Mouse (Mus musculus): Measurements from ENCODE around the gene Tmem256. TPM values are rescaled to one million over a fixed set of nuclear protein-coding genes. Genes with fewer than 3 reads are reported as not detected.
"Not testable (repeated sequence)": the region's sequence is repeated elsewhere in the genome, so short reads cannot be mapped to it uniquely, and the experiment has no call there.

Gene Tmem256
- polyA plus RNA-seq, 1 experiment from 2014 or later, result 328 TPM

- no peaks in the 10 kb centered on the region for H3K27me3 ChIP-seq (replicated peaks)
- H3K9ac ChIP-seq, result peak within 1 kb of the TSS; percentile 84
- peak within 1 kb of the TSS; percentile 93 for H3K27ac ChIP-seq
- peaks cover 26% of the 10 kb centered on the region for H3K36me3 ChIP-seq
- H3K4me1 ChIP-seq, result peaks cover 23% of the 10 kb centered on the region
- under 1% methylated on average over 38 of the region's 38 CpGs for WGBS
- H3K4me3 ChIP-seq, result peak within 1 kb of the TSS; percentile 65
- peak; percentile 91 for ATAC-seq (ENCODE audit: low FRiP score, low read depth)
- peak within 1 kb of the TSS; percentile 74 for H3K4me2 ChIP-seq (replicated peaks)
- H3K9me3 ChIP-seq, result no peaks in the 10 kb centered on the region
These were observed 7.9 kb downstream of the Tmem256 start, which contains the start of gene Plscr3 for GRCm38 (mm10) chr11:69846198-69846680. Gene Plscr3 (plus strand): TSS chr11:69846376.

- 11% methylated on average over 37 of the region's 37 CpGs for WGBS
- Histone ChIP-seq H3K36me3 (peaks cover 34% of the 10 kb centered on the region), H3K27me3 (replicated peaks) (no peaks in the 10 kb centered on the region), H3K4me2 (replicated peaks) (peak overlapping the region; percentile 74), H3K4me1 (peaks cover 23% of the 10 kb centered on the region), H3K9ac (peak overlapping the region; percentile 84), H3K4me3 (peak overlapping the region; percentile 65), H3K9me3 (no peaks in the 10 kb centered on the region), H3K27ac (peak overlapping the region; percentile 93; the same call in 1 of the 2 replicates)
- ATAC-seq (ENCODE audit: low FRiP score, low read depth), result peak; percentile 46
These were observed 8.7 kb downstream of the Tmem256 start for GRCm38 (mm10) chr11:69846738-69847688.

GRCm38 (mm10) chr11:69848021-69848420 is 9.7 kb downstream of the Tmem256 start:
- 96% methylated on average over 6 of the region's 6 CpGs for WGBS

GRCm38 (mm10) chr11:69849128-69849527 is 10.8 kb downstream of the Tmem256 start:
- 93% methylated on average over 9 of the region's 9 CpGs for WGBS

More at GRCm38 (mm10) chr11:69848021-69848420, 9.7 kb downstream of the Tmem256 start:
- Histone ChIP-seq H3K9me3 (no peaks in the 10 kb centered on the region), H3K27ac (no peak overlapping the region), H3K36me3 (peaks cover 38% of the 10 kb centered on the region), H3K27me3 (replicated peaks) (no peaks in the 10 kb centered on the region), H3K4me3 (peak overlapping the region; percentile 65; the same call in 1 of the 2 replicates), H3K4me2 (replicated peaks) (peak overlapping the region; percentile 74), H3K9ac (no peak overlapping the region; the same call in 1 of the 2 replicates), H3K4me1 (peaks cover 26% of the 10 kb centered on the region)
- no peak for ATAC-seq (ENCODE audit: low FRiP score, low read depth)

GRCm38 (mm10) chr11:69849884-69850283 is 11.6 kb downstream of the Tmem256 start:
- Histone ChIP-seq H3K4me3 (no peak overlapping the region), H3K9me3 (no peaks in the 10 kb centered on the region), H3K4me2 (replicated peaks) (no peak overlapping the region), H3K27ac (no peak overlapping the region), H3K9ac (no peak overlapping the region), H3K36me3 (peaks cover 38% of the 10 kb centered on the region), H3K4me1 (peaks cover 31% of the 10 kb centered on the region), H3K27me3 (replicated peaks) (no peaks in the 10 kb centered on the region)
- no peak for ATAC-seq (ENCODE audit: low FRiP score, low read depth)
- WGBS, result 95% methylated on average over 15 of the region's 15 CpGs

More at GRCm38 (mm10) chr11:69849128-69849527, 10.8 kb downstream of the Tmem256 start:
- no peak for ATAC-seq (ENCODE audit: low FRiP score, low read depth)
- Histone ChIP-seq H3K27ac (no peak overlapping the region), H3K9ac (no peak overlapping the region), H3K9me3 (no peaks in the 10 kb centered on the region), H3K36me3 (peaks cover 38% of the 10 kb centered on the region), H3K27me3 (replicated peaks) (no peaks in the 10 kb centered on the region), H3K4me1 (peaks cover 31% of the 10 kb centered on the region), H3K4me3 (no peak overlapping the region), H3K4me2 (replicated peaks) (no peak overlapping the region)

- H3K4me1 ChIP-seq, result peaks cover 24% of the 10 kb centered on the region
- no peak overlapping the region for H3K9ac ChIP-seq
- H3K9me3 ChIP-seq, result no peaks in the 10 kb centered on the region
- no peak overlapping the region for H3K4me2 ChIP-seq (replicated peaks)
- peaks cover 38% of the 10 kb centered on the region for H3K36me3 ChIP-seq
- ATAC-seq (ENCODE audit: low FRiP score, low read depth), result no peak
- no peak overlapping the region for H3K27ac ChIP-seq
- H3K27me3 ChIP-seq (replicated peaks), result no peaks in the 10 kb centered on the region
- no peak overlapping the region for H3K4me3 ChIP-seq
- 81% methylated on average over 8 of the region's 8 CpGs for WGBS
These were observed 12.4 kb downstream of the Tmem256 start for GRCm38 (mm10) chr11:69850754-69851153.

- 68% methylated on average over 7 of the region's 7 CpGs for WGBS
- no peak for ATAC-seq (ENCODE audit: low FRiP score, low read depth)
- no peak overlapping the region for H3K27ac ChIP-seq
These were observed 15.7 kb downstream of the Tmem256 start for GRCm38 (mm10) chr11:69853994-69854393.

GRCm38 (mm10) chr11:69854680-69855079 is 16.4 kb downstream of the Tmem256 start:
- no peak overlapping the region for H3K9ac ChIP-seq
- no peak overlapping the region for H3K4me3 ChIP-seq
- no peak overlapping the region for H3K4me2 ChIP-seq (replicated peaks)
- ATAC-seq (ENCODE audit: low FRiP score, low read depth), result no peak
- H3K9me3 ChIP-seq, result no peaks in the 10 kb centered on the region
- H3K27me3 ChIP-seq (replicated peaks), result peaks cover 21% of the 10 kb centered on the region
- H3K4me1 ChIP-seq, result peaks cover 8% of the 10 kb centered on the region
- WGBS, result 86% methylated on average over 10 of the region's 10 CpGs
- H3K36me3 ChIP-seq, result peaks cover 27% of the 10 kb centered on the region
- no peak overlapping the region for H3K27ac ChIP-seq

More at GRCm38 (mm10) chr11:69853994-69854393, 15.7 kb downstream of the Tmem256 start:
- peaks cover 15% of the 10 kb centered on the region for H3K27me3 ChIP-seq (replicated peaks)
- H3K9ac ChIP-seq, result no peak overlapping the region
- no peak overlapping the region for H3K4me3 ChIP-seq
- peaks cover 33% of the 10 kb centered on the region for H3K36me3 ChIP-seq
- H3K9me3 ChIP-seq, result no peaks in the 10 kb centered on the region
- H3K4me1 ChIP-seq, result peaks cover 8% of the 10 kb centered on the region
- no peak overlapping the region for H3K4me2 ChIP-seq (replicated peaks)

GRCm38 (mm10) chr11:69855347-69855746 is 17.0 kb downstream of the Tmem256 start:
- Histone ChIP-seq H3K4me3 (no peak overlapping the region), H3K27me3 (replicated peaks) (peaks cover 24% of the 10 kb centered on the region), H3K9me3 (no peaks in the 10 kb centered on the region), H3K4me2 (replicated peaks) (0 out of 2 replicates have a peak overlapping the region, but pooled peaks have one; percentile 16), H3K9ac (no peak overlapping the region), H3K36me3 (peaks cover 20% of the 10 kb centered on the region), H3K4me1 (peaks cover 8% of the 10 kb centered on the region), H3K27ac (no peak overlapping the region)
- 25% methylated on average over 16 of the region's 16 CpGs for WGBS
- ATAC-seq (ENCODE audit: low FRiP score, low read depth), result no peak; the same call in 1 of the 2 replicates

- Histone ChIP-seq H3K9ac (no peak within 1 kb of the TSS), H3K36me3 (no peaks in the 10 kb centered on the region), H3K9me3 (no peaks in the 10 kb centered on the region), H3K4me3 (no peak within 1 kb of the TSS), H3K4me1 (peaks cover 2% of the 10 kb centered on the region), H3K27ac (no peak within 1 kb of the TSS), H3K4me2 (replicated peaks) (no peak within 1 kb of the TSS), H3K27me3 (replicated peaks) (peaks cover 24% of the 10 kb centered on the region)
- ATAC-seq (ENCODE audit: low FRiP score, low read depth), result no peak
- 19% methylated on average over 30 of the region's 30 CpGs for WGBS
These were observed 20.0 kb downstream of the Tmem256 start, which contains the start of gene Tnk1 for GRCm38 (mm10) chr11:69858113-69858998. Gene Tnk1 (minus strand): TSS chr11:69858730.

GRCm38 (mm10) chr11:69863729-69864128 is 25.4 kb downstream of the Tmem256 start:
- not testable (repeated sequence) for H3K4me2 ChIP-seq (replicated peaks); H3K9ac ChIP-seq; H3K27ac ChIP-seq; H3K4me3 ChIP-seq; H3K4me1 ChIP-seq; H3K36me3 ChIP-seq; ATAC-seq (ENCODE audit: low FRiP score, low read depth); H3K9me3 ChIP-seq
- 81% methylated on average over 3 of the region's 3 CpGs for WGBS
- H3K27me3 ChIP-seq (replicated peaks), result peaks cover 12% of the 10 kb centered on the region

All from neural tube, embryonic 12.5 days (tissue).